Comparison of ENCODE assay signal across 21 mouse cellular contexts in genomic region chr8:124394951-124395350, GRCm38 (mm10). TPM values are rescaled to one million over a fixed set of nuclear protein-coding genes. Genes with fewer than 3 reads are reported as not detected.
DNase-seq lines count a peak whose midpoint lies in the region; ATAC-seq lines count a peak whose summit lies in the region.
"Had no signal": no experiment of that assay in that cellular context is flagged by ENCODE, and none has a peak within 500 bp of the region (broad histone marks: within the 10 kb centered on the region; RNA-seq: fewer than 3 reads in every experiment).

No protein-coding gene starts in this region.

- intact Hi-C loops in left cerebral cortex, postnatal 4 days (cut with DNase I): no loop called here

- H3K27ac ChIP-seq in lung, embryonic 16.5 days (ENCODE audit: low read length): peak overlapping the region; percentile 36
- H3K27ac ChIP-seq in stomach, embryonic 16.5 days (ENCODE audit: low read length): peak overlapping the region; percentile 77
- H3K27ac ChIP-seq: embryonic facial prominence, embryonic 10.5 days; forebrain, embryonic 13.5 days; heart, embryonic 13.5 days had no signal

- H3K4me3 ChIP-seq in lung, embryonic 16.5 days (ENCODE audit: low read length): no peak overlapping the region
- H3K4me3 ChIP-seq in stomach, embryonic 16.5 days (replicated peaks; ENCODE audit: low read length): no peak overlapping the region
- H3K4me3 ChIP-seq: embryonic facial prominence, embryonic 10.5 days; forebrain, embryonic 13.5 days; heart, embryonic 13.5 days had no signal

- WGBS in lung, embryonic 16.5 days: 54% methylated on average over 7 of the region's 7 CpGs
- WGBS in stomach, embryonic 16.5 days: 60% methylated on average over 7 of the region's 7 CpGs

- H3K4me1 ChIP-seq in lung, embryonic 16.5 days (replicated peaks; ENCODE audit: control insufficient read depth, insufficient read depth, low read length): peaks cover 15% of the 10 kb centered on the region
- H3K4me1 ChIP-seq in stomach, embryonic 16.5 days (ENCODE audit: control insufficient read depth, insufficient read depth, low read length): peaks cover 10% of the 10 kb centered on the region

- no peaks in the 10 kb centered on the region for H3K27me3 ChIP-seq in lung, embryonic 16.5 days (ENCODE audit: control insufficient read depth, insufficient read depth, low read depth, low read length)
- no peaks in the 10 kb centered on the region for H3K27me3 ChIP-seq in stomach, embryonic 16.5 days (ENCODE audit: control insufficient read depth, insufficient read depth, low read length)
- H3K27me3 ChIP-seq: forebrain, embryonic 13.5 days; heart, embryonic 13.5 days had no signal

- no peaks in the 10 kb centered on the region for H3K9me3 ChIP-seq in lung, embryonic 16.5 days (ENCODE audit: control insufficient read depth, low read length)
- H3K9me3 ChIP-seq in stomach, embryonic 16.5 days (replicated peaks; ENCODE audit: control insufficient read depth, low read length): no peaks in the 10 kb centered on the region
- H3K9me3 ChIP-seq: embryonic facial prominence, embryonic 10.5 days; forebrain, embryonic 13.5 days; heart, embryonic 13.5 days had no signal

- DNase-seq in cerebellum, postnatal 10 days: peak; percentile 53 to 60
- DNase-seq in cerebellum, adult 9-11 months: no peak
- peak; percentile 39 for DNase-seq in left cerebral cortex, postnatal 4 days
- no peak for DNase-seq in left cerebral cortex, adult 11 months (ENCODE audit: low spot score)
- DNase-seq in lung, postnatal 14 days: no peak
- DNase-seq in yolk sac, embryonic 10.5 days (ENCODE audit: low spot score): no peak
- DNase-seq: adrenal gland, postnatal 10 days; B cell, adult 2 months; cerebellum, adult 11 months; cerebellum, adult 8-10 months; forebrain, postnatal 0 days; gastrocnemius, postnatal 14 days; heart, adult 11 months; heart, postnatal 36 days had no signal

- peak; percentile 10; the same call in 1 of the 2 replicates for ATAC-seq in lung, embryonic 16.5 days (ENCODE audit: low read depth)
- no peak for ATAC-seq in stomach, embryonic 16.5 days (ENCODE audit: insufficient read depth, low FRiP score)
- ATAC-seq: CD4-positive, CD25-positive, alpha-beta regulatory T cell, adult 4 months; forebrain, embryonic 13.5 days; forebrain, postnatal 0 days had no signal

- no peak overlapping the region for H3K9ac ChIP-seq in lung, embryonic 16.5 days (ENCODE audit: low read length)
- H3K9ac ChIP-seq in stomach, embryonic 16.5 days (ENCODE audit: low read length): peak overlapping the region; percentile 17; the same call in 1 of the 2 replicates
- H3K9ac ChIP-seq: forebrain, embryonic 13.5 days; forebrain, postnatal 0 days; heart, embryonic 13.5 days had no signal

- no peaks in the 10 kb centered on the region for H3K36me3 ChIP-seq in lung, embryonic 16.5 days (ENCODE audit: control insufficient read depth, insufficient read depth, low read length)
- no peaks in the 10 kb centered on the region for H3K36me3 ChIP-seq in stomach, embryonic 16.5 days (ENCODE audit: control insufficient read depth, insufficient read depth, low read length)
- H3K36me3 ChIP-seq: embryonic facial prominence, embryonic 10.5 days; G1E; heart, embryonic 13.5 days had no signal

- no peak overlapping the region for H3K4me2 ChIP-seq in lung, embryonic 16.5 days (ENCODE audit: low read depth, low read length)
- H3K4me2 ChIP-seq in stomach, embryonic 16.5 days (ENCODE audit: low read depth, low read length): peak overlapping the region; percentile 13; the same call in 1 of the 2 replicates
- H3K4me2 ChIP-seq: forebrain, embryonic 13.5 days; heart, embryonic 13.5 days had no signal

RNA-seq across cellular contexts. Expression of gene Pgbd5, which starts 44.5 kb away (rescaled TPM):
- total RNA-seq in left cerebral cortex, postnatal 4 days (2021): 10 to 100 TPM; 62.3 to 64.6 TPM
- polyA plus RNA-seq in lung, embryonic 16.5 days (2015; fragmentation: Nextera tagmentation; extraction: Ambion mirVana): 1.9 and 2.2 TPM in 2 replicates
- polyA plus RNA-seq in stomach, embryonic 16.5 days (2015; fragmentation: Nextera tagmentation; extraction: Ambion mirVana): 1.9 TPM in 2 replicates
- polyA plus RNA-seq: CD4-positive, CD25-positive, alpha-beta regulatory T cell, adult 4 months; G1E had no signal

Comparison
In these comparisons a context has a peak if more than half of its experiments do, and no peak if none do; other contexts are left out.
1. DNase-seq: peak in cerebellum, postnatal 10 days (2 of 2) and left cerebral cortex, postnatal 4 days (single experiment); none in cerebellum, adult 9-11 months (single experiment), left cerebral cortex, adult 11 months (single experiment), lung, postnatal 14 days (single experiment) and yolk sac, embryonic 10.5 days (single experiment).